Mouse (Mus musculus) thymus, postnatal 10 days (tissue): ENCODE results near the gene Gm9837.
"Not testable (repeated sequence)": the region's sequence is repeated elsewhere in the genome, so short reads cannot be mapped to it uniquely, and the experiment has no call there.

Experiments used
- DNase-seq, 2 experiments: peaks; one replicate each; pipeline ENCODE4 v3.0.0; 2021; ENCODE audit warnings: low spot score in 2 of 2

Gm9837 gene

GRCm38 (mm10) chr11:53456474-53457371, 13.6 kb downstream of the Gm9837 start, which contains the start of the genes Gm10447 and Shroom1:
Gene Gm10447, minus strand, starts transcription at chr11:53457110.
Gene Shroom1, plus strand, starts transcription at chr11:53457205.
- no peak for DNase-seq

- DNase-seq = no peak
Observed at GRCm38 (mm10) chr11:53453031-53453430, 17.2 kb downstream of the Gm9837 start.

GRCm38 (mm10) chr11:53452396-53452795, 17.9 kb downstream of the Gm9837 start:
- DNase-seq = no peak

- DNase-seq = no peak
Observed at GRCm38 (mm10) chr11:53451361-53451760, 18.9 kb downstream of the Gm9837 start.

GRCm38 (mm10) chr11:53450070-53450705, 20.1 kb downstream of the Gm9837 start:
- peak in 1 of 2 experiments; percentile 33 for DNase-seq

DNA sequence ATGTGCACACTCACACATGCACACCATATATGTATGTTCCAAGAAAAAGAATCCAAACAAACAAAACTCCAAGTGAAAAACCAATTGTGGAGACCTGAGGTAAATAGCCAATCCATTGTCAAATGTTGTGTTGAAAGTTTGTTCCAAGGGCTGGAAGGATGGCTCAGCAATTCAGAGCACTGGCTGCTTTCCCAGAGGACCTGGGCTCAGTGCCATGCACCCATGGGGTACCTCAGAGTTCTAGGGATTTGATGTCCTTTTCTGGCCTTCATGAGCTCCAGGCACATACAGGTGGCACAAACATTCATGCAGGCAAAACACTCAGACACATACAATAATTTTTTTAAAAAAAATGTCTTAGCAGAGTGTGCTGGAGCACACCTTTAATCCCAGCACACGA, 21.8 kb downstream of the Gm9837 start:
- no peak for DNase-seq

DNA sequence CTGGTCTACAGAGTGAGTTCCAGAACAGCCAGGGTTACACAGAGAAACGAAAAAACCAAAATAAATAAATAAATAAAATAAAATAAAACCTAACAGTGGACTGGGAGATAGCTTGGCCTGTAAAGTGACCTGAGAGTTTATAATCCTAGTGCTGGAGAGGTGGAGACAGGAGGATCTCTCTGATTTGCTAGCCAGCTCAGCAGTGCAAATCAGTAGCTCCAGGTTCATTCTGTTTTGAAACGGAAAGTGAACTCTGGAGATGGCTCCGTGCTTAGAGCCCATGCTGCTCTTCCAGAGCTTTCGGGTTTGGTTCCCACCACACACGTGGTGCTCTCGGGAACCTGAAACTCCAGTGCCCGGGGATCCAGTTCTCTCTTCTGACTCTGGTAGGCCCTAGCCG, 22.3 kb downstream of the Gm9837 start:
- DNase-seq = no peak

DNA sequence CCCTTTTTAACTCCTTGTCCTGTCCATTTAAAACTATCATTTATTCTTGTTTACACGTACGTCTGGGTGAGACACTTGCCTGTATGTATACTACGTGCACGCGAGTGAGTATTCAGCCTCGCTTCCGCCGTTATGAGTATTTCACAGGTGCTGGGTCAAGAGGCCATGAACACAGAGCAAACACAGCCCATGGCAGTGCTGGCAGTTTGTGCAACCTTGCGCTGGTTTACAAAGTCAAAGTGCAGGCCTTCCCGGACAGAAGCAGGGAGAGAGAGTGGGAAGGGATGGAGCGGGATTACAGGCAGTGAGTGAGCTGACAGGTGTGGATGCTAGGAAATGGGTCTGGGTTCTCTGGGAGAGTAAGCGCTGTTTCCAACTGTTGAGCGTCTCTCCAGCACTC, 24.1 kb downstream of the Gm9837 start:
- no peak for DNase-seq

GRCm38 (mm10) chr11:53445562-53445961, 24.7 kb downstream of the Gm9837 start:
- DNase-seq = no peak

- DNase-seq = peak; percentile 26 to 35
Observed at GRCm38 (mm10) chr11:53443861-53444260, 26.4 kb downstream of the Gm9837 start.

DNA sequence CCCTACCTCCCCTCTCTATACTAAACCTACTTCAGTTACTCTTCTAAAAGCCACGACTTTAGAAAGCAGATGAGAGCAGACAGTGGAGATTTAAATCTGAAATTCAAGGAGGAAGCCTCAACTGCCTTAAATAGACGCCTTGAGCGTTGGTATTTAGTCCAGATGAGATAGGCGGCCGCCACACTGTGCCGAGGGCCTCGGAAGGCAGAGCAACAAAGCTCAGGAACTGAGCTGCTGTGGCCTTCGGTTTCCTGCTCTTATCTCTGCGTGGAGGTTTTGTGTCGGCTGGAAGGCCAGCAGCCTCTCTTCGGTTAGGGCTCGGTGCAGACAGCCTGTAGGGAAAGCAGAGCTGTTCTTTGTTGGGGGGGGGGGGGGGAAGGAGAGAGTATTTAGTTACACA, 28.4 kb downstream of the Gm9837 start:
- peak; percentile 39 to 41 for DNase-seq

DNA sequence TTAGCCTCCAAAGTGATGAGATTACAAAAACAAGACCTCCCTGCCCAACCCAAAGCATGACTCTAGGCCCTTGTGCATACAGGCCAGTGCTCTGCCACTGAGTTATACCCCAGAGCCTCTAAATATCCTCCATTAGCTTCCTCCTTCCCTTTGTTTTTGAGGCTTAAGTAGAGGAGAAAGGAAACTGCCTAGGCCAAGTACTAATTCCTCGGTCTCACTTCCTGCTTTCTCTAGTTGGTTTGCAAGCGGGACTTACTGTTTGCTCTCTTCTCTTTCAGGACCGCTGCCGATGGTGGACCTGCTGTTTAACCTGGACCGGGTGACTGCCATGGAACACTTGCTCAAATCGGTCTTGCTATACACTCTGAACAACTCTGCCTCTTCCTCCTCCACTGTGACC, 33.9 kb downstream of the Gm9837 start:
- DNase-seq = no peak

DNA sequence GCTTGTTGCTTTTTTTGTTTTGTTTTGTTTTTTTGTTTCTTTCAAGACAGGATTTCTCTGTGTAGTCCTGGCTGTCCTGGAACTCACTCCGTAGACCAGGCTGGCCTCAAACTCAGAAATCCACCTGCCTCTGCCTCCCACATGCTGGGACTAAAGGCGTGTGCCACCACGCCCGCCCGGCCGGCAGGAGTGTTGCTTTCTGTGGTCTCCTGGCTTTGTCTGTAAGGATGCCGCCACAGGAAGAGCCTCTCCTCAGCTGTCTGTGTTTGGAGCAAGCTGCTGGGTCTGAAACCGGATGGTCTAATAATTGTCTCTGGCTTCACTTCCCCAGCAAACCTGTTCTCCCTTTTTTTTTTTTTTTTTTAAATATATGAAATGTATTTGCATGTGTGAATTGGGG, 34.8 kb downstream of the Gm9837 start:
- DNase-seq = no peak

GRCm38 (mm10) chr11:53433057-53433456, 37.2 kb downstream of the Gm9837 start:
- no peak for DNase-seq

DNA sequence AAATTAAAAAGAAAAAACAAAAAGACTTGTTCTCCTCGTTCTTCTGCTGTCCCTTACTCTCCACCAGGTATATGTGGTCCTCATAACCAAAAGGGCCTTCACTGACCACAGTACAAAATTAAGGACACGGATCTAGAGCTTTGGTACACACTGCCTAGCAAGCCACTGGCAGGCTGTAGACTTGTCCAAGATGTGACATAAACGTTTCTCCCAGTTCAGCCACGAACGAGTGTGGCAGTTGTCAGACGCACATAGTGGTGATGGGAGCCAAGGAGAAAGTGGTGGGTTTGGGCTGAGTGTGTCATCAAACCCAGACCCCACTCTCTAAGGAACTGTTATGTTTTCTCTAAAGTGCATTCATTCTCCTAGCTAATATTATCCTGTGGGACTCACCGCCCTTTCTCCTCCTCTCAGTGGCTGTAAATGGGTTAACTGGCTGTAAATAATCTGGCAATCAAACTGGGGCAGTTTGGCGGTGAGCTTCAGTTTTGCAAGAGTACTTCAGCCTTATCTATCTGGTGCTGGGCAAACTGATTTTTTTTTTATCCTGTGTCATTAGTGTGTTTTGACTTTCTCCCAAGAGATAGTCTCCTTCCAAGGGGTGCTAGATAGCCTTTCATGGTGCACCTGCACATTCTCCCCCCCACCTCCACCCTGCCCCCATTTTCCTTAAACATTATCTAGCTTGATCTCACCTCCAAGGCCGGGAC, 38.8 kb downstream of the Gm9837 start:
- DNase-seq = peak in 1 of 2 experiments; percentile 20

DNA sequence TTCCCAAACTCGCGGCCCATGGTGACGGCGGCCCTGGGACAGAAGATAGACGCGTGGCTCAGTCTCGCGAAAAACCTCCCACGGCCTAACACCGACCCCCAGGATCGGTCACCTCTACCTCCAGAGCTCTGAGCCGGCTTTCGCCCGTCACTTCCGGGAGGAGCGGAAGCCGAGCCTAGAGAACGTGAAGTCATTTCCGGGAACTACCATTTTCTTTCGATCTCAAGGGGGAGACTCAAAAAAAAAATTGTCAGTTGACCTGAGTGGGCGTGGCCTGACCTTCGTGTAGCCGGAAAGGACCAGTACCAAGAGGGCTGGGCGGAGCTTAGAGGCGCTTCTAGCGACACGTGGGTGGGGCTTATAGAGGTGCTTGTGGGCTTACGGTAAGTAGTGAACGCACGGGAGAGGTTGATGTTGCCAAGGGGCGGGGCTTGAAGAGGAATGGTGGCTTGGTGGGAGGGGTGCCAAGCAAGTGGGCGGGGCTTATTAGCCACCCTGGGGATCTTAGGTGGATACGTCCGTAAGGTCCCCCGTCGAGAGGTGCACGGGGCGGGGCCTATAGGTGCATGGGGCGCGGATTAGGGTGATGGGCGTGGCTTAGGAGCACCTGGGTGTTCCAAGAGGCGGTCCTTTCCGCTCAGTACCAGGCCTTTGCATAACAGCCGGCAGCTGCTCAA, 39.5 kb downstream of the Gm9837 start, which contains the start of the genes Uqcrq and Gdf9:
Gene Uqcrq (minus strand): TSS at position 162 of the 677 bp plus-strand sequence.
Gene Gdf9 (plus strand): TSS at position 354 of the 677 bp plus-strand sequence.
- DNase-seq = peak; percentile 99

DNA sequence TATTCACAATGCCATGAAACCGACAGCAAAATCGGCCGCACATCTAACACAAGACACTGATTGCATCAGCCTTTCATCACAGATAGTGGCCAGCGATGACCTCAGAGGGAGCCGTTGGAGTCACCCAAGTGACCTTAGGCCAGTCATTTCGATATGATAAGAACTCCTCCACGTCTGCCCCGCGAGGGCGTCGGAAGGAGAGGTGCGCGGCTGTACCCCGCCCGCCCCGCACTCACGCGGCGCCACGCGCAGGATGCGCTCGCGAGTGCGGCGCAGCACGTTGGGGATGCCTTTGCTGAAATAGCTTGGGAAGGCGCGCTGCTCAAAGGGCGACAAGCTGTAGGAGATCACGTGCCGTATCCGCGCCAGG, 40.0 kb downstream of the Gm9837 start:
- DNase-seq = no peak

- DNase-seq = no peak
Observed at GRCm38 (mm10) chr11:53429182-53429581, 41.1 kb downstream of the Gm9837 start.

GRCm38 (mm10) chr11:53428716-53429057, 41.6 kb downstream of the Gm9837 start:
- DNase-seq = no peak

DNA sequence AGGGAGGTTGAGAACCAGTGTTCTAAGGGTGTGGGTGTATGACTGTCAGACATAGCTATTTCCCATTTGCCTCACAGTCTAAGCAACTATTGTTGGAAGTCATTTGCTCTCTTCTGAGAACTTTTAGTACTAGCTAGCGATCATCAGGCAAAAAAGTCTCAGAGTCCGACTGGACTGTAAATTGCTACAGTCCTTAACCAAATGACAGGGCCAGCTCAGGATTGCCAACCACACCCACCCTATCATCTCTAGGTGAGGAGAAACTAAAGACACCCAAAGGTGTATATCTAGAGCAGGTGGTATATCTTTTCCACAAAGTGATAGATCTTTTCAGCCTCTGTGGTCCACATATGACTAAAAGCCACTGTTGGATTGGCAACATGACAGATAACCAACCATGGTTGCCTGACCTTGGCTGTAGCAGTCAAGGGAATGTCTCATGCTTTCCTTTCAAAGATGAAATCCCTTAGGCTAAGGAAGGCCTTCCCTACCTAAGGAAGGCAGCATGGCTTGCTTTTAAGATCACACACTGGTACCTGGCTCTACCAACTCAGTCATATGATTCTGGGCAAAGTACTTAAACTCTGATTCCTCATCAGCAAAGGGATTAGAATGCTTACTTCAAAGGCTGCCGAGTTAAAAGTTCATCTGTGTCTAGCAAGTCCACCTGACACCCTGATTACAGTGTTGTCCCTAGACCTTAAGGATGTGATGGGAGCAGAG, 42.1 kb downstream of the Gm9837 start:
- no peak for DNase-seq

GRCm38 (mm10) chr11:53426914-53427313, 43.4 kb downstream of the Gm9837 start:
- not testable (repeated sequence) for DNase-seq
